Comparison of ENCODE assay signal across 8 mouse cellular contexts in genomic region chr13:58590630-58591029, GRCm38 (mm10). TPM values are rescaled to one million over a fixed set of nuclear protein-coding genes. Genes with fewer than 3 reads are reported as not detected.
A peak's percentile ranks its signal among the peaks of the same experiment; 100 is the strongest.
DNase-seq lines count a peak whose midpoint lies in the region; ATAC-seq and TF ChIP-seq lines count a peak whose summit lies in the region.

No protein-coding gene starts in this region.

- H3K36me3 ChIP-seq in hindbrain, postnatal 0 days (ENCODE audit: insufficient read depth, low read length): no peaks in the 10 kb centered on the region

- 43% methylated on average over 6 of the region's 6 CpGs for WGBS in hindbrain, postnatal 0 days

- no peak overlapping the region for H3K4me2 ChIP-seq in hindbrain, postnatal 0 days (ENCODE audit: low read depth, low read length)

- ATAC-seq in hindbrain, postnatal 0 days: no peak

- DNase-seq in gastrocnemius, adult 18-20 months (ENCODE audit: low spot score): peak; percentile 16
- no peak for DNase-seq in gastrocnemius, postnatal 25 days
- peak; percentile 19 for DNase-seq in right cerebral cortex, adult 18-20 months
- no peak for DNase-seq in right cerebral cortex, postnatal 25 days
- peak; percentile 20 for DNase-seq in cerebellum, adult 9-10 months
- DNase-seq in hindbrain, postnatal 0 days (ENCODE audit: low spot score): peak; percentile 69
- DNase-seq in lung, postnatal 14 days: peak; percentile 60
- DNase-seq in thymus, postnatal 25 days: peak; percentile 21

- no peaks in the 10 kb centered on the region for H3K4me1 ChIP-seq in hindbrain, postnatal 0 days (ENCODE audit: insufficient read depth, low read length)

- H3K4me3 ChIP-seq in hindbrain, postnatal 0 days (ENCODE audit: low read length): no peak overlapping the region

- H3K9ac ChIP-seq in hindbrain, postnatal 0 days (replicated peaks; ENCODE audit: low read length): no peak overlapping the region

- H3K27ac ChIP-seq in hindbrain, postnatal 0 days: no peak overlapping the region

- H3K27me3 ChIP-seq in hindbrain, postnatal 0 days (ENCODE audit: insufficient read depth, low read length): no peaks in the 10 kb centered on the region

- TF ChIP-seq CTCF in hindbrain, postnatal 0 days (IDR thresholded peaks at IDR 0.05; ENCODE audit: low read depth): peak; percentile 73

- no peaks in the 10 kb centered on the region for H3K9me3 ChIP-seq in hindbrain, postnatal 0 days (ENCODE audit: low read length)

RNA-seq across cellular contexts. Expression of gene Slc28a3, which starts 20.0 kb away (rescaled TPM):
- total RNA-seq in gastrocnemius, adult 18-20 months (2021): not detected
- not detected for total RNA-seq in gastrocnemius, postnatal 25 days (2021)
- 0.58 TPM in 1 of 2 replicates, not detected in the other for total RNA-seq in hindbrain, postnatal 0 days (2014; rRNA removed)
- 0.25 and 0.33 TPM in 2 replicates for polyA plus RNA-seq in hindbrain, postnatal 0 days (2015; fragmentation: Nextera tagmentation; extraction: Ambion mirVana)

Comparison
In these comparisons a context has a peak if more than half of its experiments do, and no peak if none do; other contexts are left out.
1. DNase-seq: peak in gastrocnemius, adult 18-20 months (single experiment), right cerebral cortex, adult 18-20 months (single experiment), cerebellum, adult 9-10 months (single experiment), hindbrain, postnatal 0 days (single experiment), lung, postnatal 14 days (single experiment) and thymus, postnatal 25 days (single experiment); none in gastrocnemius, postnatal 25 days (single experiment) and right cerebral cortex, postnatal 25 days (single experiment).